Mouse (Mus musculus): ENCODE data around the gene Sft2d1.

GRCm38 (mm10) chr17:8341360-8341963, 30.6 kb downstream of the Sft2d1 start:
- TF ChIP-seq CTCF (IDR thresholded peaks at IDR 0.05; ENCODE audit: low read depth, low read length) (no peak), GATA2 (IDR thresholded peaks at IDR 0.05; ENCODE audit: borderline replicate concordance, low read depth, low read length) (no peak)
